8 mouse cellular contexts compared by ENCODE assay signal in genomic region chr3:154691897-154692571, GRCm38 (mm10). TPM values are rescaled to one million over a fixed set of nuclear protein-coding genes. Genes with fewer than 3 reads are reported as not detected.
DNase-seq lines count a peak whose midpoint lies in the region; ATAC-seq and TF ChIP-seq lines count a peak whose summit lies in the region.

No protein-coding gene starts in this region.

- H3K27me3 ChIP-seq in hindbrain, embryonic 16.5 days (replicated peaks; ENCODE audit: control insufficient read depth, insufficient read depth, low read length): no peaks in the 10 kb centered on the region
- no peaks in the 10 kb centered on the region for H3K27me3 ChIP-seq in lung, postnatal 0 days (replicated peaks; ENCODE audit: insufficient read depth, low read length)

- DNase-seq in ZHBTc4 (ENCODE audit: low read depth, low spot score): peak; percentile 60
- peak; percentile 82 to 85 for DNase-seq in cerebellum, postnatal 10 days
- peak; percentile 89 to 91 for DNase-seq in frontal cortex, postnatal 36 days (ENCODE audit: low spot score in 2 of 2)
- DNase-seq in layer of hippocampus, postnatal 36 days: peak; percentile 84 to 85
- peak; percentile 75 for DNase-seq in lung, postnatal 0 days (ENCODE audit: low spot score)
- DNase-seq in right cerebral cortex, postnatal 10 days (ENCODE audit: low spot score in 2 of 2): peak; percentile 89 to 93

- H3K9me3 ChIP-seq in hindbrain, embryonic 16.5 days (ENCODE audit: control insufficient read depth, low read length): no peaks in the 10 kb centered on the region
- H3K9me3 ChIP-seq in lung, postnatal 0 days (ENCODE audit: low read length): no peaks in the 10 kb centered on the region

- WGBS in hindbrain, embryonic 16.5 days: 38% methylated on average over 14 of the region's 14 CpGs
- WGBS in lung, postnatal 0 days: 36% methylated on average over 14 of the region's 14 CpGs

- no peak overlapping the region for H3K9ac ChIP-seq in hindbrain, embryonic 16.5 days (ENCODE audit: low read depth, low read length)
- no peak overlapping the region for H3K9ac ChIP-seq in lung, postnatal 0 days (replicated peaks; ENCODE audit: low read depth)

- H3K4me1 ChIP-seq in hindbrain, embryonic 16.5 days (ENCODE audit: control insufficient read depth, insufficient read depth, low read depth, low read length): peaks cover 6% of the 10 kb centered on the region
- peaks cover 2% of the 10 kb centered on the region; the same call in 1 of the 2 replicates for H3K4me1 ChIP-seq in lung, postnatal 0 days (ENCODE audit: insufficient read depth, low read depth, low read length)

- no peak overlapping the region for H3K4me3 ChIP-seq in hindbrain, embryonic 16.5 days (ENCODE audit: low read length)
- H3K4me3 ChIP-seq in lung, postnatal 0 days (ENCODE audit: low read depth, low read length): no peak overlapping the region

- ATAC-seq in hindbrain, embryonic 16.5 days: peak; percentile 95
- ATAC-seq in lung, postnatal 0 days: peak; percentile 93
- no peak for ATAC-seq in CD4-positive, CD25-positive, alpha-beta regulatory T cell, adult 4 months

- H3K36me3 ChIP-seq in hindbrain, embryonic 16.5 days (ENCODE audit: control insufficient read depth, insufficient read depth, low read length): no peaks in the 10 kb centered on the region
- no peaks in the 10 kb centered on the region for H3K36me3 ChIP-seq in lung, postnatal 0 days (ENCODE audit: insufficient read depth, low read length)

- TF ChIP-seq CTCF in lung, postnatal 0 days (IDR thresholded peaks at IDR 0.05): no peak

- no peak overlapping the region; the same call in 1 of the 2 replicates for H3K27ac ChIP-seq in hindbrain, embryonic 16.5 days (ENCODE audit: low read depth, low read length)
- no peak overlapping the region for H3K27ac ChIP-seq in lung, postnatal 0 days (ENCODE audit: low read length)

- TF ChIP-seq EP300 in lung, postnatal 0 days (IDR thresholded peaks at IDR 0.05): peak; percentile 74

- H3K4me2 ChIP-seq in hindbrain, embryonic 16.5 days (ENCODE audit: low read length): peak overlapping the region; percentile 22; the same call in 1 of the 2 replicates
- H3K4me2 ChIP-seq in lung, postnatal 0 days (replicated peaks; ENCODE audit: low read depth, low read length): 0 out of 2 replicates have a peak overlapping the region, but pooled peaks have one; percentile 22

RNA-seq across cellular contexts. Expression of gene Erich3, which starts 28.4 kb away (rescaled TPM):
- polyA plus RNA-seq in hindbrain, embryonic 16.5 days (2015; fragmentation: Nextera tagmentation; extraction: Ambion mirVana): 2.3 and 2.4 TPM in 2 replicates
- total RNA-seq in layer of hippocampus, postnatal 36 days (2021): 1 to 10 TPM; 5.7 to 6.6 TPM
- polyA plus RNA-seq in lung, postnatal 0 days (2015; fragmentation: Nextera tagmentation; extraction: Ambion mirVana): 0.54 and 0.69 TPM in 2 replicates
- polyA plus RNA-seq in CD4-positive, CD25-positive, alpha-beta regulatory T cell, adult 4 months (2017; shearing (Covaris generic)): not detected
